Mouse (Mus musculus): ENCODE results near the gene Alox12e. TPM values are rescaled to one million over a fixed set of nuclear protein-coding genes. Genes with fewer than 3 reads are reported as not detected.

The Alox12e gene
- total RNA-seq, 1 experiment: 0.27 TPM

GRCm38 (mm10) chr11:70309341-70309740 lies 13.1 kb downstream of the Alox12e start:
- Histone ChIP-seq H3K4me3 (ENCODE audit: insufficient read depth in 1 of 2, low read depth in 1 of 2, low read length in 2 of 2, poor library complexity in 1 of 2, severe bottlenecking in 1 of 2) (no peak overlapping the region), H3K36me3 (ENCODE audit: control insufficient read depth, insufficient read depth, low read length, poor library complexity, severe bottlenecking) (no peaks in the 10 kb centered on the region), H3K27ac (ENCODE audit: insufficient read depth, low read depth, low read length, poor library complexity, severe bottlenecking) (no peak overlapping the region), H3K9ac (ENCODE audit: insufficient read depth, low read depth, low read length, poor library complexity, severe bottlenecking) (no peak overlapping the region), H3K4me1 (ENCODE audit: control insufficient read depth in 2 of 2, insufficient read depth in 2 of 2, low read length in 2 of 2, poor library complexity in 1 of 2) (no peaks in the 10 kb centered on the region), H3K9me3 (ENCODE audit: control insufficient read depth, insufficient read depth, low read depth, low read length) (no peaks in the 10 kb centered on the region)
- peak; percentile 54 for DNase-seq (ENCODE audit: low read depth, low spot score)
- in situ Hi-C loops (cut with MboI; ENCODE audit: low sequenced_read_pairs in 2 of 2, unreplicated experiment in 2 of 2): no loop called here
- TF ChIP-seq CHD2 (IDR thresholded peaks at IDR 0.05; ENCODE audit: low read depth, low read length) (no peak), ZC3H11A (IDR thresholded peaks at IDR 0.05; ENCODE audit: borderline replicate concordance, low read depth, low read length) (no peak), HCFC1 (IDR thresholded peaks at IDR 0.05; ENCODE audit: borderline replicate concordance, insufficient read depth, low read length) (no peak), ZNF384 (IDR thresholded peaks at IDR 0.05; ENCODE audit: low read depth, low read length) (no peak), MAFK (IDR thresholded peaks at IDR 0.05; ENCODE audit: insufficient read depth, low read depth, low read length) (no peak)

GRCm38 (mm10) chr11:70308296-70308695 lies 14.1 kb downstream of the Alox12e start:
- Histone ChIP-seq H3K4me3 (ENCODE audit: insufficient read depth in 1 of 2, low read depth in 1 of 2, low read length in 2 of 2, poor library complexity in 1 of 2, severe bottlenecking in 1 of 2) (no peak overlapping the region), H3K9me3 (ENCODE audit: control insufficient read depth, insufficient read depth, low read depth, low read length) (no peaks in the 10 kb centered on the region), H3K4me1 (ENCODE audit: control insufficient read depth in 2 of 2, insufficient read depth in 2 of 2, low read length in 2 of 2, poor library complexity in 1 of 2) (no peaks in the 10 kb centered on the region), H3K27ac (ENCODE audit: insufficient read depth, low read depth, low read length, poor library complexity, severe bottlenecking) (no peak overlapping the region), H3K9ac (ENCODE audit: insufficient read depth, low read depth, low read length, poor library complexity, severe bottlenecking) (no peak overlapping the region), H3K36me3 (ENCODE audit: control insufficient read depth, insufficient read depth, low read length, poor library complexity, severe bottlenecking) (no peaks in the 10 kb centered on the region)
- DNase-seq (ENCODE audit: low read depth, low spot score): peak; percentile 26
- no peak for TF ChIP-seq HCFC1 (IDR thresholded peaks at IDR 0.05; ENCODE audit: borderline replicate concordance, insufficient read depth, low read length)
- TF ChIP-seq ZNF384 (IDR thresholded peaks at IDR 0.05; ENCODE audit: low read depth, low read length): peak; percentile 43; the same call in 1 of the 2 replicates
- TF ChIP-seq MAFK (IDR thresholded peaks at IDR 0.05; ENCODE audit: insufficient read depth, low read depth, low read length): no peak
- in situ Hi-C loops (cut with MboI; ENCODE audit: low sequenced_read_pairs in 2 of 2, unreplicated experiment in 2 of 2): no loop called here

- H3K4me3 ChIP-seq (ENCODE audit: insufficient read depth in 1 of 2, low read depth in 1 of 2, low read length in 2 of 2, poor library complexity in 1 of 2, severe bottlenecking in 1 of 2): no peak overlapping the region
- TF ChIP-seq MAFK (IDR thresholded peaks at IDR 0.05; ENCODE audit: insufficient read depth, low read depth, low read length) (no peak), ZNF384 (IDR thresholded peaks at IDR 0.05; ENCODE audit: low read depth, low read length) (no peak), HCFC1 (IDR thresholded peaks at IDR 0.05; ENCODE audit: borderline replicate concordance, insufficient read depth, low read length) (no peak), ZC3H11A (IDR thresholded peaks at IDR 0.05; ENCODE audit: borderline replicate concordance, low read depth, low read length) (no peak), CHD2 (IDR thresholded peaks at IDR 0.05; ENCODE audit: low read depth, low read length) (no peak)
- no peaks in the 10 kb centered on the region for H3K4me1 ChIP-seq (ENCODE audit: control insufficient read depth in 2 of 2, insufficient read depth in 2 of 2, low read length in 2 of 2, poor library complexity in 1 of 2)
- H3K36me3 ChIP-seq (ENCODE audit: control insufficient read depth, insufficient read depth, low read length, poor library complexity, severe bottlenecking): no peaks in the 10 kb centered on the region
- H3K27ac ChIP-seq (ENCODE audit: insufficient read depth, low read depth, low read length, poor library complexity, severe bottlenecking): no peak overlapping the region
- H3K9ac ChIP-seq (ENCODE audit: insufficient read depth, low read depth, low read length, poor library complexity, severe bottlenecking): no peak overlapping the region
- in situ Hi-C loops (cut with MboI; ENCODE audit: low sequenced_read_pairs in 2 of 2, unreplicated experiment in 2 of 2): no loop called here
- H3K9me3 ChIP-seq (ENCODE audit: control insufficient read depth, insufficient read depth, low read depth, low read length): no peaks in the 10 kb centered on the region
- DNase-seq (ENCODE audit: low read depth, low spot score): no peak
These were observed 16.3 kb downstream of the Alox12e start for GRCm38 (mm10) chr11:70306159-70306558.

GRCm38 (mm10) chr11:70302293-70302692 lies 20.1 kb downstream of the Alox12e start:
- TF ChIP-seq ZNF384 (IDR thresholded peaks at IDR 0.05; ENCODE audit: low read depth, low read length) (no peak), HCFC1 (IDR thresholded peaks at IDR 0.05; ENCODE audit: borderline replicate concordance, insufficient read depth, low read length) (no peak), ZC3H11A (IDR thresholded peaks at IDR 0.05; ENCODE audit: borderline replicate concordance, low read depth, low read length) (no peak)
- in situ Hi-C loops (cut with MboI; ENCODE audit: low sequenced_read_pairs in 2 of 2, unreplicated experiment in 2 of 2): no loop called here
- Histone ChIP-seq H3K9me3 (ENCODE audit: control insufficient read depth, insufficient read depth, low read depth, low read length) (no peaks in the 10 kb centered on the region), H3K27ac (ENCODE audit: insufficient read depth, low read depth, low read length, poor library complexity, severe bottlenecking) (no peak overlapping the region), H3K9ac (ENCODE audit: insufficient read depth, low read depth, low read length, poor library complexity, severe bottlenecking) (no peak overlapping the region), H3K4me1 (ENCODE audit: control insufficient read depth in 2 of 2, insufficient read depth in 2 of 2, low read length in 2 of 2, poor library complexity in 1 of 2) (no peaks in the 10 kb centered on the region), H3K36me3 (ENCODE audit: control insufficient read depth, insufficient read depth, low read length, poor library complexity, severe bottlenecking) (no peaks in the 10 kb centered on the region), H3K4me3 (ENCODE audit: insufficient read depth in 1 of 2, low read depth in 1 of 2, low read length in 2 of 2, poor library complexity in 1 of 2, severe bottlenecking in 1 of 2) (no peak overlapping the region)
- DNase-seq (ENCODE audit: low read depth, low spot score): no peak

DNA sequence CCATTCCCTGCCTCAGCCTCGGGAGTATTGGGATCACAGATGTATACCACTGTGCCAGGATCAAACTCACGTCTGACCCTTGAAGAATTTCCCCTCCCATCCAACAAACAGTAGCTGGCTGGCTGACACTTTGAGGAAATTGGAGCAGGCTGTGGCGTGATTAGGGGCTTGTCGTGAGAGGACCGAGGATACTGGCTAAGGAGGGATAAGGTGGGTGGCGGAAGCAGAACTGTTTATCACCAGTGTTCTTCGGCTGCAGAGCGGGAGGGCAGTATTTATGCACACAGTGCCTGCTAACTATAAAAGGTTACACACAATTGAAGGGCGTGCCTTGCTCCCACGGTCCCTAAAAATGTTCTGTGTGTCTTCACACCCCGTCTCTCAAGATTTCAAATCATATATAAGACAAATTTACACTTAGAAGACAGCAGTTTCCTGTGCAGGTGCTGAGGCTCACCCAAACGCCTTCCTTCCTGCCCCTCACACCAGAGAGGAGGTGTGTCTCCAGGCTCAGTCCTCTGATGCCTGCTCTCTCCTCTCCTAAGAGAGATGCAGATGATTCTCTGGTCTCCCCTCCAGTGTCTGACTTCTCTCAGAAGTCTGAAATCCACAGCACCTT lies 24.5 kb downstream of the Alox12e start:
- in situ Hi-C loops (cut with MboI; ENCODE audit: low sequenced_read_pairs in 2 of 2, unreplicated experiment in 2 of 2): no loop called here
- H3K27ac ChIP-seq (ENCODE audit: insufficient read depth, low read depth, low read length, poor library complexity, severe bottlenecking): no peak overlapping the region
- H3K9me3 ChIP-seq (ENCODE audit: control insufficient read depth, insufficient read depth, low read depth, low read length): no peaks in the 10 kb centered on the region

More for the DNA sequence above, 24.5 kb downstream of the Alox12e start:
- DNase-seq (ENCODE audit: low read depth, low spot score): no peak
- TF ChIP-seq HCFC1 (IDR thresholded peaks at IDR 0.05; ENCODE audit: borderline replicate concordance, insufficient read depth, low read length) (no peak), ZC3H11A (IDR thresholded peaks at IDR 0.05; ENCODE audit: borderline replicate concordance, low read depth, low read length) (no peak)
- Histone ChIP-seq H3K36me3 (ENCODE audit: control insufficient read depth, insufficient read depth, low read length, poor library complexity, severe bottlenecking) (no peaks in the 10 kb centered on the region), H3K9ac (ENCODE audit: insufficient read depth, low read depth, low read length, poor library complexity, severe bottlenecking) (no peak overlapping the region), H3K4me3 (ENCODE audit: insufficient read depth in 1 of 2, low read depth in 1 of 2, low read length in 2 of 2, poor library complexity in 1 of 2, severe bottlenecking in 1 of 2) (no peak overlapping the region), H3K4me1 (ENCODE audit: control insufficient read depth in 2 of 2, insufficient read depth in 2 of 2, low read length in 2 of 2, poor library complexity in 1 of 2) (no peaks in the 10 kb centered on the region)
